Mouse (Mus musculus) embryo, embryonic 11 days (tissue): ENCODE measurements at regions not wholly inside any gene's neighbourhood (a gene's known extent, or its start where the extent isn't known, plus 50 kb on each side); places are given as distances from the start of the nearest gene placed in this dataset.

Source experiments
- DNase-seq: peaks from one replicate; pipeline ENCODE4 v3.0.0-alpha.2; 2015

DNA sequence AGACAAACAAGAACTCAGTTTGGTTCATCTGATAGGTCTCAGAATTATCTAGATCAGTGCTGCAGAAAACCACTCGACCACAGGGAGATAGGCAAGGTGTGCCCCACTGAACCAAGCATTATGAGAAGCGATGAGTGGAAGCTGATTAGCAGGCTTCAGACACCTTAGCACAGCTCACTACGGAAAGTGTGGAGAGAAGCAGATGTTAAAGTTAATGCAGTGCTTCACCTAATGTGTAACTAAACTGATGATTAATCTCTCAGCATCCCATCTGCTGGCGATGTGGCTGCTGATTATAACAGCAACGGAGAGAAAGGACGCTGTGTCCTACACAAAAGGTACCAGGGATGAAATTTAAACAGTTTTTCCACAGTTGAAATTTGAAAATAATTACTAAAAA, 1517.8 kb upstream of the Pcdh20 start:
- no peak for DNase-seq

DNA sequence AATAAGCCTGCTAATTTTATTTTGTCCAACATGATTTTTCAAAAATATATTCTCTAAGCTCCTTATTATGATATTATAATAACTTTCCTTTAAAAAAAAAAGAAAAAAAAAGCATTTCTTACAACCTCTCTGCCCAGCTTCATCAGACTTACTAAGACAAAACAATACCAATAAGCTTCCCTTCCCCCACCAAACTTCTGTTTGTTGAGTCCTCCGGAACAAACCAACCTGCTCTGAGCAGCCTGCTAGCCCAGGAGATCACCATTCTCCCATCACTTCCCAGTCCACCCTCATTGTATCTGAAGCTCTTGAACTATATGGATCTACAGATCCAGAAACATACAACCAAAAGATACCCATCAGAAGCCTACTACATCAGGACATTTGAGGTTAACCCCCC, 1514.9 kb upstream of the Pcdh20 start:
- peak; percentile 20 for DNase-seq

DNA sequence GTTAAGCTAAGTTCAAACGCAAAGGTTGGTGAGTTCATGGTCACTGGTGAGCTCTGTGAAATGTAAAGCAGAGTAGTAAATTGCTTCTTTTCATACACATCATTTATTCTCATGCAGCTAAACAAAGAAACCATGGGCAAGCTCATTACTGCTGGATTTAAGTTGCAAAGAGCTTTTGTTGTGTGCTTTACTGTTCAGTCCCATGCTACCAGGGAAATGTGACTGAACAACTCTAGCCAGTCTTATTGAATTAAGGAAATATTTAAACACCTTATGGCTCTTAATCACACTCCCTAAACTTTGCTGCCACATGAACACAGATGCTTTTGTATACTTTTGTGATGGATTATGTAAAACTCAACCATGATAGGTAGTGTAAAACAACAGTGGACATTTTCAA, 1514.4 kb upstream of the Pcdh20 start:
- peak; percentile 12 for DNase-seq
